In the genomic region with DNA sequence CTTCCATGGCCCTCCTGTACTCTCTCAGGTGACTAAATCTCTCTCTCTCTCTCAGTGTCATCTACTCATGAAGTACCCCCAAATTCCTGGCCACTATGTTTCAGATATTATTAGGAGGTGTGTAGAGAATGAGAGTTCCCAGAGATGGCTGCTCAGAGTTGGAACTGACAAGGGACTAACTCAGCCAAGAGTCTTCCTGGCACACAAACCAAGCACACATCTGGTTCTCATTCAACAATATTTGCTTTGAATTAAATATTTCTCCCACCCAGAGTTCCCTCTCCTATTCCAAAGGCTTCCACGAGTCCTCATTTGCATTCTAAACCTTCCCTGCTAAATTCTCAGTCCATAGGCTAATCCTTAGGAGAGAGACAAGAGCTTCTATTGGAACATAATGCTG, we compare ENCODE assay signal across 33 mouse cellular contexts. TPM values are rescaled to one million over a fixed set of nuclear protein-coding genes. Genes with fewer than 3 reads are reported as not detected.
A peak's percentile ranks its signal among the peaks of the same experiment; 100 is the strongest.
DNase-seq lines count a peak whose midpoint lies in the region; ATAC-seq and TF ChIP-seq lines count a peak whose summit lies in the region.
"Had no signal": no experiment of that assay in that cellular context is flagged by ENCODE, and none has a peak within 500 bp of the region (broad histone marks: within the 10 kb centered on the region; RNA-seq: fewer than 3 reads in every experiment).

No protein-coding gene starts in this region.

- TF ChIP-seq EP300 in liver, postnatal 0 days (IDR thresholded peaks at IDR 0.05; ENCODE audit: low read depth): no peak

- no peaks in the 10 kb centered on the region for H3K36me3 ChIP-seq in limb, embryonic 14.5 days (ENCODE audit: control insufficient read depth, insufficient read depth, low read length)
- no peaks in the 10 kb centered on the region for H3K36me3 ChIP-seq in limb, embryonic 10.5 days
- H3K36me3 ChIP-seq in embryonic facial prominence, embryonic 13.5 days: 0 out of 2 replicates have a peak, but pooled peaks cover 3% of the 10 kb centered on the region
- no peaks in the 10 kb centered on the region for H3K36me3 ChIP-seq in limb, embryonic 15.5 days
- no peaks in the 10 kb centered on the region for H3K36me3 ChIP-seq in liver, postnatal 0 days (replicated peaks; ENCODE audit: insufficient read depth, low read length)
- H3K36me3 ChIP-seq in forebrain, embryonic 10.5 days (replicated peaks): no peaks in the 10 kb centered on the region
- H3K36me3 ChIP-seq: heart, embryonic 10.5 days; heart, embryonic 13.5 days had no signal

- no peak for ATAC-seq in limb, embryonic 14.5 days (ENCODE audit: low FRiP score, low read depth)
- no peak for ATAC-seq in embryonic facial prominence, embryonic 13.5 days (ENCODE audit: insufficient number of reproducible peaks, insufficient read depth, low FRiP score, low TSS enrichment, low read depth)
- no peak for ATAC-seq in limb, embryonic 15.5 days (ENCODE audit: insufficient number of reproducible peaks, low FRiP score, low TSS enrichment, low read depth)
- no peak for ATAC-seq in liver, postnatal 0 days
- ATAC-seq: forebrain, embryonic 14.5 days; forebrain, postnatal 0 days; hindbrain, postnatal 0 days; inflammation-experienced regulatory T-cells, adult 6 months; intestine, embryonic 16.5 days; Patski had no signal

- H3K9ac ChIP-seq in limb, embryonic 14.5 days (ENCODE audit: low read depth, low read length, severe bottlenecking): no peak overlapping the region
- no peak overlapping the region for H3K9ac ChIP-seq in embryonic facial prominence, embryonic 13.5 days
- H3K9ac ChIP-seq in limb, embryonic 15.5 days: no peak overlapping the region
- no peak overlapping the region for H3K9ac ChIP-seq in liver, postnatal 0 days (replicated peaks)
- H3K9ac ChIP-seq: forebrain, postnatal 0 days; heart, embryonic 13.5 days; hindbrain, embryonic 14.5 days had no signal

- peaks cover 8% of the 10 kb centered on the region; the same call in 1 of the 2 replicates for H3K9me3 ChIP-seq in limb, embryonic 14.5 days (ENCODE audit: control insufficient read depth, low read length)
- no peaks in the 10 kb centered on the region for H3K9me3 ChIP-seq in limb, embryonic 10.5 days (replicated peaks)
- H3K9me3 ChIP-seq in embryonic facial prominence, embryonic 13.5 days: peaks cover 9% of the 10 kb centered on the region; the same call in 1 of the 2 replicates
- no peaks in the 10 kb centered on the region for H3K9me3 ChIP-seq in limb, embryonic 15.5 days
- H3K9me3 ChIP-seq in liver, postnatal 0 days (ENCODE audit: low read length): no peaks in the 10 kb centered on the region
- no peaks in the 10 kb centered on the region for H3K9me3 ChIP-seq in forebrain, embryonic 10.5 days

- H3K4me3 ChIP-seq in limb, embryonic 14.5 days (replicated peaks; ENCODE audit: low read length): no peak overlapping the region
- no peak overlapping the region for H3K4me3 ChIP-seq in limb, embryonic 10.5 days
- no peak overlapping the region for H3K4me3 ChIP-seq in embryonic facial prominence, embryonic 13.5 days
- no peak overlapping the region for H3K4me3 ChIP-seq in limb, embryonic 15.5 days
- H3K4me3 ChIP-seq in liver, postnatal 0 days (ENCODE audit: low read depth, low read length): no peak overlapping the region
- H3K4me3 ChIP-seq in forebrain, embryonic 10.5 days: no peak overlapping the region
- H3K4me3 ChIP-seq: erythroblast, embryonic 14.5 days; gastrocnemius, adult 2 months; heart, adult 2 months; heart, embryonic 10.5 days; heart, embryonic 13.5 days had no signal

- H3K27me3 ChIP-seq in limb, embryonic 14.5 days (ENCODE audit: control insufficient read depth, insufficient read depth, low read length): no peaks in the 10 kb centered on the region
- peaks cover 25% of the 10 kb centered on the region for H3K27me3 ChIP-seq in limb, embryonic 10.5 days (ENCODE audit: low read depth, poor library complexity, severe bottlenecking)
- H3K27me3 ChIP-seq in embryonic facial prominence, embryonic 13.5 days: 0 out of 2 replicates have a peak, but pooled peaks cover 9% of the 10 kb centered on the region
- peaks cover 7% of the 10 kb centered on the region for H3K27me3 ChIP-seq in limb, embryonic 15.5 days
- H3K27me3 ChIP-seq in liver, postnatal 0 days (ENCODE audit: insufficient read depth, low read length): 0 out of 2 replicates have a peak, but pooled peaks cover 4% of the 10 kb centered on the region
- H3K27me3 ChIP-seq in forebrain, embryonic 10.5 days (ENCODE audit: poor library complexity, severe bottlenecking): peaks cover 20% of the 10 kb centered on the region

- no peak for TF ChIP-seq CTCF in liver, postnatal 0 days (IDR thresholded peaks at IDR 0.05; ENCODE audit: low read depth)

- 36% methylated on average over 1 of the region's 1 CpGs for WGBS in limb, embryonic 14.5 days
- 69% methylated on average over 1 of the region's 1 CpGs for WGBS in limb, embryonic 10.5 days
- WGBS in embryonic facial prominence, embryonic 13.5 days: 36% methylated on average over 1 of the region's 1 CpGs
- 47% methylated on average over 1 of the region's 1 CpGs for WGBS in limb, embryonic 15.5 days
- WGBS in liver, postnatal 0 days (ENCODE audit: insufficient replicate concordance): 71% methylated on average over 1 of the region's 1 CpGs
- WGBS in forebrain, embryonic 10.5 days: 57% methylated on average over 1 of the region's 1 CpGs

- peak; percentile 70 for DNase-seq in limb, embryonic 14.5 days (ENCODE audit: low spot score)
- no peak for DNase-seq in limb, embryonic 10.5 days (ENCODE audit: low spot score)
- peak; percentile 47 for DNase-seq in adipocyte (ENCODE audit: low spot score)
- no peak for DNase-seq in adrenal gland, postnatal 10 days
- no peak for DNase-seq in liver, postnatal 0 days
- DNase-seq in forebrain, embryonic 10.5 days (ENCODE audit: extremely low spot score, low spot score): no peak
- DNase-seq: adrenal gland, adult 8-10 months; adrenal gland, postnatal 36 days; cerebellum, adult 11 months; cerebellum, adult 2 months; cerebellum, adult 9-11 months; cerebellum, postnatal 25 days; embryo, embryonic 11 days; forebrain, postnatal 0 days; gastrocnemius, postnatal 14 days; heart, adult 2 months; heart, postnatal 14 days; heart, postnatal 4 days; kidney, adult 2 months had no signal

- TF ChIP-seq POLR2A in limb, embryonic 14.5 days (IDR thresholded peaks at IDR 0.05; ENCODE audit: borderline replicate concordance, extremely low read depth, insufficient read depth, insufficient read length): no peak

- 0 out of 2 replicates have a peak, but pooled peaks cover 3% of the 10 kb centered on the region for H3K4me1 ChIP-seq in limb, embryonic 14.5 days (ENCODE audit: control insufficient read depth, insufficient read depth, low read length)
- peaks cover 25% of the 10 kb centered on the region for H3K4me1 ChIP-seq in limb, embryonic 10.5 days
- H3K4me1 ChIP-seq in embryonic facial prominence, embryonic 13.5 days: peaks cover 6% of the 10 kb centered on the region
- H3K4me1 ChIP-seq in limb, embryonic 15.5 days: peaks cover 5% of the 10 kb centered on the region
- H3K4me1 ChIP-seq in liver, postnatal 0 days (ENCODE audit: insufficient read depth): no peaks in the 10 kb centered on the region
- peaks cover 18% of the 10 kb centered on the region for H3K4me1 ChIP-seq in forebrain, embryonic 10.5 days

- no peak overlapping the region for H3K4me2 ChIP-seq in limb, embryonic 14.5 days (replicated peaks; ENCODE audit: low read depth, low read length, severe bottlenecking)
- no peak overlapping the region for H3K4me2 ChIP-seq in embryonic facial prominence, embryonic 13.5 days
- H3K4me2 ChIP-seq in limb, embryonic 15.5 days: no peak overlapping the region
- no peak overlapping the region for H3K4me2 ChIP-seq in liver, postnatal 0 days (ENCODE audit: low read depth, low read length)
- H3K4me2 ChIP-seq: heart, embryonic 13.5 days; hindbrain, embryonic 14.5 days had no signal

- no peak overlapping the region for H3K27ac ChIP-seq in limb, embryonic 14.5 days (replicated peaks; ENCODE audit: low read depth, low read length)
- no peak overlapping the region for H3K27ac ChIP-seq in limb, embryonic 10.5 days
- peak overlapping the region; percentile 82 for H3K27ac ChIP-seq in embryonic facial prominence, embryonic 13.5 days
- H3K27ac ChIP-seq in limb, embryonic 15.5 days: peak overlapping the region; percentile 40; the same call in 1 of the 2 replicates
- H3K27ac ChIP-seq in liver, postnatal 0 days (ENCODE audit: low read depth): no peak overlapping the region
- no peak overlapping the region for H3K27ac ChIP-seq in forebrain, embryonic 10.5 days
- H3K27ac ChIP-seq: gastrocnemius, adult 2 months; heart, adult 2 months; heart, embryonic 10.5 days; heart, embryonic 13.5 days; hindbrain, embryonic 14.5 days; hindbrain, postnatal 0 days had no signal

RNA-seq across cellular contexts. Expression of a gene that starts 11.1 kb away (rescaled TPM):
- 0.09 and 0.14 TPM in 2 replicates for polyA plus RNA-seq in limb, embryonic 14.5 days (2012; rRNA removed)
- 0.06 and 0.12 TPM in 2 replicates for polyA plus RNA-seq in limb, embryonic 14.5 days (2014; fragmentation: Nextera tagmentation; extraction: Ambion mirVana)
- polyA plus RNA-seq in limb, embryonic 10.5 days (2016; fragmentation: Nextera tagmentation; extraction: Ambion mirVana): not detected in 2 replicates
- polyA plus RNA-seq in embryonic facial prominence, embryonic 13.5 days (2015; fragmentation: Nextera tagmentation; extraction: Ambion mirVana): 0.45 and 0.62 TPM in 2 replicates
- polyA plus RNA-seq in limb, embryonic 15.5 days (2015; fragmentation: Nextera tagmentation; extraction: Ambion mirVana): 0.22 TPM in 1 of 2 replicates, not detected in the other
- not detected for total RNA-seq in adrenal gland, postnatal 10 days (2021)
- not detected in 2 replicates for polyA plus RNA-seq in liver, postnatal 0 days (2015; fragmentation: Nextera tagmentation; extraction: Ambion mirVana)
- polyA plus RNA-seq in forebrain, embryonic 10.5 days (2016; fragmentation: Nextera tagmentation; extraction: Ambion mirVana): 0.04 and 0.06 TPM in 2 replicates
- total RNA-seq: adrenal gland, adult 8-10 months; adrenal gland, postnatal 36 days; gastrocnemius, adult 2 months; gastrocnemius, postnatal 14 days; gastrocnemius, postnatal 4 days had no signal
- polyA plus RNA-seq: erythroblast, embryonic 14.5 days; hindbrain, embryonic 11.5 days; Patski had no signal

RNA-seq across cellular contexts. Expression of a gene that starts 28.1 kb away (rescaled TPM):
- polyA plus RNA-seq in limb, embryonic 14.5 days (2012; rRNA removed): 0.04 and 0.06 TPM in 2 replicates
- 0.08 and 0.15 TPM in 2 replicates for polyA plus RNA-seq in limb, embryonic 14.5 days (2014; fragmentation: Nextera tagmentation; extraction: Ambion mirVana)
- polyA plus RNA-seq in limb, embryonic 10.5 days (2016; fragmentation: Nextera tagmentation; extraction: Ambion mirVana): 0.15 TPM in 1 of 2 replicates, not detected in the other
- polyA plus RNA-seq in embryonic facial prominence, embryonic 13.5 days (2015; fragmentation: Nextera tagmentation; extraction: Ambion mirVana): 0.23 and 0.52 TPM in 2 replicates
- 0.12 and 0.20 TPM in 2 replicates for polyA plus RNA-seq in limb, embryonic 15.5 days (2015; fragmentation: Nextera tagmentation; extraction: Ambion mirVana)
- total RNA-seq in adrenal gland, postnatal 10 days (2021): not detected
- 0.04 TPM in 1 of 2 replicates, not detected in the other for polyA plus RNA-seq in liver, postnatal 0 days (2015; fragmentation: Nextera tagmentation; extraction: Ambion mirVana)
- 0.10 TPM in 1 of 2 replicates, not detected in the other for polyA plus RNA-seq in forebrain, embryonic 10.5 days (2016; fragmentation: Nextera tagmentation; extraction: Ambion mirVana)
- total RNA-seq: adrenal gland, adult 8-10 months; adrenal gland, postnatal 36 days; gastrocnemius, adult 2 months; gastrocnemius, postnatal 14 days; gastrocnemius, postnatal 4 days had no signal
- polyA plus RNA-seq: erythroblast, embryonic 14.5 days; hindbrain, embryonic 11.5 days; Patski had no signal

Comparison
In these comparisons a context has a peak if more than half of its experiments do, and no peak if none do; other contexts are left out.
1. DNase-seq: peak in limb, embryonic 14.5 days (single experiment) and adipocyte (single experiment); none in limb, embryonic 10.5 days (single experiment), adrenal gland, postnatal 10 days (single experiment), liver, postnatal 0 days (single experiment) and forebrain, embryonic 10.5 days (single experiment).
2. H3K27ac ChIP-seq: peak in embryonic facial prominence, embryonic 13.5 days (single experiment) and limb, embryonic 15.5 days (single experiment); none in limb, embryonic 14.5 days (single experiment), limb, embryonic 10.5 days (single experiment), liver, postnatal 0 days (single experiment) and forebrain, embryonic 10.5 days (single experiment).